Mouse (Mus musculus) regulatory T cell (primary cell): ENCODE results near the gene Aknad1.

ENCODE experiments used
- in situ Hi-C: fragments of 300-600 bp; cut with MboI, MseI; formaldehyde crosslinking; loops from one replicate; pipeline ENCODE4 v1.15.1; 2025; ENCODE audit warnings: high pct_unique_total_duplicates

The Aknad1 gene

DNA sequence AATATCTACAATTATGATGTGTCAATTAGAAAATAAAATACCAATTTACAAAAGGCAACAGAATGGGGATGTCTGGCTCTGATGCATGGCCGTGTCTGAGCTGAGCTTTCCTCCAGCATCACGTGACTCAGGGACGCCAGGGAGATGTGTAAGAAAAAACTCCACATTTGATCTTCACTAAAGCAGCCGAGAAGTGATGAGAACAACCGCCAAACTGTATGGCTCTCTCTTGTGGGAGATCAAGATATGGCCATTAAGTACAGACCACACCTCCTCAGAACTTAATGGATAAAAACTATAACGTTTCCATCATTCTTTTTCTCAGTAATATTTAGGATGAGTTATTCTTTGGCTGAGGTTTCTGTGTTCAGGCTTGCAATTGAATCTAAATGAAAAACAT is 11.6 kb downstream of the Aknad1 start:
- in situ Hi-C loops, result no loop called here

DNA sequence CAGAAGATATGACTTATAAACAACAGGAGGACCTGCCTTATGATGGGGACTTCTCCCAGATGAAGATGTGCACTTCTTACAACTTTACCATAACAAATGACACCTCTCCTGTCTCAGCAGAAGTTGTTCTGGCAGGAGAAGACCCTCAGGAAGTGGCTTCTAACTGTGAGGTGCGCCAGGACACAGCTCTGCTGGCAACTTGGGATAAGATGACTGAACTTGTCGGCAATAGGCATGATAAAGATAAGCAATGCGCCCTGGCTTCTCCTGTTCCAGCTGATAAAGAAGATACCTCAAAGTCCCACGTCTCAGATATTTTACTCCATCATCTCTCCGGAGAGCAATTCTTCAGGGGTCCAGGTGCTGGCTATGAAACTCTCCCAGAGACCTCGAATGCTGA is 12.2 kb downstream of the Aknad1 start:
- in situ Hi-C loops, result no loop called here

DNA sequence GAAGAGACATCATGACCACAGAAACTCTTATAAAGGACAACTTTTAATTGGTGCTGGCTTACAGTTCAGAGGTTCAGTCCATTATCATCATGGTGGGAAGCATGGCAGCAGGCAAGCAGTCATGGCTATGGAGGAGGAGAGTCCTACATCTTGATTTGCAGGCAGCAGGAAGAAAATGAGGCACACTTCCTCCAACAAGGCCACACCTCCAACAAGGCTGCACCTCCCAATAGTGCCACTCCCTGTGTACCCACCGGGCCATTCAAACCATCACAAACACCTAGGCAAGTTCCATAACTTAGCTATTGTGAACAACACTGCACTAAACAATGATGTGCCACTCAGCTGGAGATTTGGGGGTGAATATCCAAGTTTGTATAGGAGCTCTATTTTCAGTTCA is 15.1 kb downstream of the Aknad1 start:
- in situ Hi-C loops, result no loop called here

DNA sequence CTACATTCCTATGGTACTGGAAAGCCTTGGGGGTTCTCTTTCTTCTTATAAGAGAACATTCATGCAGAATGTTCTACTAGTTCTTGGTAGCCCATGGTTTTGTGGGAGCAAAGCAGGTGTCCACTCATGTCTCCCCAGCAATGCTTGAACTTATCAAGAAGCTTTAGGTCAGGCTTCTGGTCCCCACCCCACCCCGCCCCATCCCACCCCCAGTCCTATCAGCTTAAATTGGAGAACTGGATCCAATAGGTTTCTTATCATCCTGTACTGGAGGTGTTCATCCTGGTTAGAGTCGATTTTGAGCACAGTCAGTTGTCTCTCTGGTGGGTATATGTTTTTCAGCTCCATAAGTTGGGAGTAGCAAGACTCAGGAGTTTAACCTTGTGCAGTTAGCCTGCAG is 16.1 kb downstream of the Aknad1 start:
- in situ Hi-C loops, result no loop called here

DNA sequence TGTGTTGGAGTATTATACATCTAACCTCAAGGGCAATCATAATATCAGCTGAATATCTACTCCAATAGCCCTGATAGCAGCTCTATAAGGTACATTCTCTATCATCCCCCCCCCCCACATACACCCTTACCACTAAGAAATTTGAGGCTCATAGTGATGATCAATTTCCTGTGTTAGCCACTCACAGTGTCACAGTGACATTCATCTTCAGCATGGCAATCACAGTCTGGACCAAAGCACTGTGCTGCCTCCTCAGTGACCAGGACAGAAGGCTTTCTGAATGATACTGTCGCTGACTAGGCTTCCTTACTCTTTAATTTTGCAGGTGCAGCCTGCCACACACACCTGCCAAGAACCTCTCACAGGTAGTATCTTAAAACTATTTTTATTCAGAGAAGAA is 16.7 kb downstream of the Aknad1 start:
- in situ Hi-C loops, result no loop called here

DNA sequence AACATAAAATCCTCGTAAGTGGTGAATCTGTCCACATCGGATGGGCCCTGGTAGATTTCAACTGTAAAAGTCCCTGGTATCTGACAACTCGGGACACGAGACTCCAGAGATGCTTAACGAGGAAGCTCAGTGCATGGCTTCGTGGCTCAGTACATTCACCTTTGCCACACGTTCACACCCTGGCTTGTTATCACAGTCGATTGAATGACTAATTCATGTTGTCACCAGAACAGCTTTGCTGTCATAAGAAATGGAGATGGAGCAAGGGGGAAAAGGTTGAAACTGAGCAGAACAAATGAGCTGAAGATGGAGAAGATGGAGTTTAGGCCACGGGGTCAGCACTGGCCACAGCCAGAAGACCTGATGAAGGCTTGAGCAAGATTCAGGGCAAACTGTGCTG is 18.1 kb downstream of the Aknad1 start:
- in situ Hi-C loops, result no loop called here

DNA sequence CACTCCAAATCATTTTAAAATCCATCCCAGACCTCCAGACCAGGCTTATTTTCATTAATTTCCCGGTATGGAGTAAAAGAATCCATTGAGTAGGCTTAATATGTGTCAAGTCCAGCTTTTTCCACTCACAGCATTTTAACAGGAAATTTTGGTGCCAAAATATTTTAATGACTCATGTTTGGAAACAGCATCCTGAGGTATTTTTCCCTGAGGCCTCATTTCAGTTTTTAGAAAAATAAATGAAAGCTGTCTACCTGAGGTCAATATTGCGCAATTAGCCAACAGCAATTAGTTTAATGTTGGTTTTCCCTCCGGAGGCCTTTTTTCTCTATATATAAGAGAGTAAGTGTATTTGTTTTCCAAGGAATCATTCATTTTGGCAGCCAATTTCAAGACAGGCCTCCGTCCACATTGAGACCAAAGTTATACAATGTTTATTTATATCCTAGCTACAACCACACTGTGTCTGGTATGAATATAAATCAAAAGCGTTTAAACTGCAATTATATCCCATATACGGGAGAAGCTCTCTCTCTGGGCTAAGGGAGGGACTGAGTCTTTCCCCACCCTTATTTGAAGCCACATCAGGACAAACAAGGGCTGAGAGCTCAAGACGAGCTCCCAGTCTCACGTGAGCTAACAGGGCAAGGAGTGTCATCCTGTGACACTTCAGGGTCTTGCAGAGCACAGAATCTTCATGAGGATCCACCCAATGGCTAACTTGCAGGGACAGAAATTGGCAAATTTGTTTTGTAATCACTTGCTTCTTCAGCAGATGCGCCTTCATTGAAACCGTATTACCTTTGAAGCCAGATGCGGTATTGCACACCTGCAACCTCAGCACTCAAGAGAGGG is 20.3 kb downstream of the Aknad1 start:
- in situ Hi-C loops, result no loop called here

DNA sequence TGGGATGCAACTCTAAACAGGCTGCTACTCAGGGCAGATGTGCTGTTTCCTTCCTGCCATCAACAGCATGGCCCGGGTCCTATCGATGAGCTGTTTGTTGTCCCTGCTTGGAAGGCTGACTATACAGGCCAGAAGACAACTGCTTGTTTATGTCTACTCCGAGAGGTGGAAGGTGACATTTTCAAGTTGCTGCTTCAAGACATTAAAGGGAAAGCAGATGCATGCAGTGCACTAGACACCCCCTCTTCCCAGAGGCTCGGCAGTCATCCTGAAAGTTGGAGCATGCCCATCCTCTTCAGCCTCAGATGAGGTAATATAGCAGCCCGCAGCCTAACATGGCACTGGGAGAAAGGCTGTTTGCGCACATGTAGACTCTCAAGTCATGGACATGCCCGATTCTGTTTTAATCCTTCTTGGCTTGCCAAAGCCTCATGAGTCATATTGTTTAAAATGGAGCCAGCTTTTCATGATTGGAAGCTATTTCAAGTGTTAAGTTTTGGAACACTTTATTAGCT is 23.2 kb downstream of the Aknad1 start:
- in situ Hi-C loops, result no loop called here

DNA sequence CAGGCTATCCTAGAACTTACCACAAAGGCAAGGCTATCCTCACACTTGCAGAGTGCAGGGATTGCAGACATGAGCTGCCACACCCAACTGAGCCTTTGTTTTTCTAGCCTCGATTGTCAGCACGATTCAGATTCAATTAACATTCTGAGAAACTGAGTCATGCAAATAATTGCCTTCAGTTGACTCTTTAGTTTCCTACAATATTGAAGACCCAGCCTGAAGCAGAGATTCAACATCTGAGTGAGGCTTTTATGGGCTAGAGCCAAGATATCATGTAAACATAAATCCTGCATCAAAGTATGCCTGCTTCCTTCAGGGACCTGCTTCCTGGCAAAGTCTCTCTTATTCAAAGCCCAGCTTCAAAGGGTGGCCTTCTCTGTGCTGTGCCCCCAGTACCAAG is 24.2 kb downstream of the Aknad1 start:
- in situ Hi-C loops, result no loop called here

DNA sequence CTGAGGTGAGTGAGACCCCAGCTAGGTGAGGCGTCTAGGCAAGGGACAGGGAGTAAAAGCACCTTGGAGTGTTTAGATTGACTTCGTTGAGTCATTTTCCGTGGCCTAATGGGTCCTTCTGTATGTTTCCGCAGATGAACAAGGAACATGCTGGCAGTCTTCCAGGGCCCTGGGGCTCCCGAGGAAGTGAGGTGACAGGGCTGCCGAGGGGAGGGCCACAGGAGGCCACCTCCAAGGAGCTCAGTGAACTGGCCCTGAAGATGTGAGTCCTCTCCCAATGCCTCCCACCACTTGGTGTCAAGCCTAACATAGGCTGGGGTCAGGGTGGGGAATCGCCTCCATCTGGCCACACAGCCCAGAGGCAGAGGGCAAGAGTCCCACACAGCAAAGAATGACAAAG is 25.5 kb downstream of the Aknad1 start:
- in situ Hi-C loops, result no loop called here

DNA sequence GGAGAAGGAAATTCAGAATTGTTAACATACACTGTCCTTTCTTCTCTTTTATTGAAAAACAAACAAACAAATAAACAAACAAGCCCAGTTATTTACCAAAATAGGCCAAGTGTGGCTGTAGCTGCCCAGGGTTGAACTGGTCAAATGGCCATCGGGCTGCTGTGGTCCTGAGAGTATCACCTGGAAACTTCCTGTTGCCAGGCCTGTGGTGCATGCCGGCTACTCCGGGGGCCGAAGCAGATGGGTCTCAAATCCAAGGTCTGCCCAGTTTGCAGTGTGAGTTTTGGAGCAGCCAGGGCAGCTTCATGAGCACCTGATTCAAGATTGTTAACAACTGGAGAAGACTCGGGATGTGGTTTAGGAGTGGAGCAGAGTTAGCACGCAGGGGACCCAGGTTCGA is 26.0 kb downstream of the Aknad1 start:
- in situ Hi-C loops, result no loop called here

DNA sequence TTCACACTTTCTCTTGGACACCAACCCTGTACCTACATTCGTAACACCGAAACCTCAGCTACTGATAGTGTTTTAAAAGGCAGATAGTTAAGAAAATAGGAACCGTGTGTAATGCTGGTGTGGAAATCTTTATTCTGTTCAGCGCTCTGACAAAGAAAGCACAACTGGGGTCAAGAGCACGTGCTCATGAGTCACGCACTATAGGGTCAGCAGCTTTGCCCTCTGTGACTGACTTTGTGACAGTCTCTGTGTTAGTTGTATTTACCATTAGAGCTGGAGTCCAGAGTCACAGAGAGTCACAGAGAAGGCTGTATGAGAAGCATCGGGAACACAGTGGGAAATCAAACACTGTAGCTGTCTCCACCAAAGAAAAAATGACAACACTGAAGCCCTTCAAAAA is 27.5 kb downstream of the Aknad1 start:
- in situ Hi-C loops, result no loop called here

DNA sequence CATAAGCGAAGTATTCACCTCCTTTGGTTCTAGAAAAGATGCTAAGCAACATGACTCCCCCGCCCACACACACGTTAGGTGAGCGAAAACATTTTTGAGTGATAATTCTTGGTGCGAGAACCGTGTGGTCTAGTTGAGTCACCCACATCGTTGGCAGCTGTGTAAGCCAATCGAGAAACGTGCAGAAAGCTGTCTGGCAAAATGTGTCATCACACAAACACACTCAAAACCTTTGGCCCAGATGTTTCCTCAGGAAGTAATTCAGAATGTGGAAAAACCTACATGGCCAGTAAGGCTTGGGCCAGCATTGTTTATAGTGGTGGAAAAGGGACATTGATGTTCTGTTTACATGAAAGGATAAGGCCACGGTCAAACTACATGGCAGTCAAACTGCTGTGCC is 28.0 kb downstream of the Aknad1 start:
- in situ Hi-C loops, result no loop called here

DNA sequence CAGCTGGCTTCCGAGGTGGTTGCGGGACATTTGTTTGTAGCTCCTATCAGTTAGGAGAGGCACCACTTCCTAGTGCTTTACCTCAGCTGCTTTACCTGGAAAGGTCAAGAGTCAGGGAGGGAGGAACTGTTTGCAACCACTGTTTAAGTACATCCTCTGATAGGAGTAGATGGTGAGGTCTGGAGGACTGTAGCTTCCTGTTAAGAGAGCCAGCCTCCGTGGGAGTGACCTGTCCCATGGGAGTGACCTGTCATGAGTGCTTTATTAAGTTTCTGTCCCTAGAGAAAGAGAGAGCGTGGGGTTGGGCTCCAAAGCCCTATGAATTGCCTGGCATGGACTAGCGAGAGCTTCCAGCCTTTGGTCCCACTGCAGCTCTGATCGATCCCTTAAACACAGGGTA is 30.1 kb downstream of the Aknad1 start:
- in situ Hi-C loops, result no loop called here

DNA sequence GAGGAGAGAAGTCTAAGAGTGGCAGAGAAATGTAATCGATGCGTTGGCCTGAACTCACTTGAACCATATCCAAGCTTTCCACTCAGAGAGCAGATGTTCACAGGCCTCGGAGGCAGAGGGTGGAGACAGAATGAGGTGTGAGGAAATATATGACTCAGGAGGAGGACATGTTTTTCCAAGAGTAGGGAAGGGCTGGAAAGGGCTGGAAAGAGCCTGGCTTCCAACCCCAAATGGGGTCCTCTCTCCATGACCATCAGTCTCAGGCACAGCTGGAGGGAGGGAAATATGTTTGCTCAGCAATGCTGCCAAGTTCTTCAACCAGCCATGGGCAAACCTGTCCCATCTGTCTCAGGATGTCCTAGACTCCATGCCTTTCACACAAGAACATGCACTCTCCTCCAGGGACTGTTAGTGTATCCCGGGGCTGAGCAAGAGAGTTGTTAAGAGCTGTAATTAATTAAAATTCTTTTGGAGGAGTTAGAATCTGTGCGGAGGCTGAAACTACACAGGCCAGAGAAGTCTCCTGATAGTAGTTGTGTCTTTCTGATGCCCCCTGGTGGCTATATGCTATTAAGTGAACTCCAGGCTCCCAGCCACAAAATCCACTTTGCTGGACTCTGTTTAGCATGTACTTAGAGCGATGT is 31.4 kb downstream of the Aknad1 start:
- in situ Hi-C loops, result no loop called here

DNA sequence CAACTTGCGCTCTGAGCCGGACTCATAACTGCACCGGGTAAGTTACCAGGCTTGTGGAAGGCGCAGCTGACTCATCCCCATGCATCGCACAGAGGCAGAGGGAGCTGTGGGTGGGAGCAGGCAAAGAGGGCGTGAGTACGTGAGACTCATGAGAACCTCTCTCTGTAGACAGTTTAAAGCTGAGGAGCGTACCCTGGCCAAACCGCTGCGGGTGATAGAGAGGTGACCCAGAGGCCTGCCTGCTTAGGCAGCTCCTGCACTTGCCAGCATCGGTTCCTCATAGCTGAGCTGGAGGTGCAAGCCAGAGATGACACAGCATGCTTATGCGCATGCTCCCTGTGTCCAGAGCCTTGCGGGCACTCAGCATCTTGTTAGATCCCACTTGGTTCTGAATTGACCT is 32.8 kb downstream of the Aknad1 start:
- in situ Hi-C loops, result no loop called here

DNA sequence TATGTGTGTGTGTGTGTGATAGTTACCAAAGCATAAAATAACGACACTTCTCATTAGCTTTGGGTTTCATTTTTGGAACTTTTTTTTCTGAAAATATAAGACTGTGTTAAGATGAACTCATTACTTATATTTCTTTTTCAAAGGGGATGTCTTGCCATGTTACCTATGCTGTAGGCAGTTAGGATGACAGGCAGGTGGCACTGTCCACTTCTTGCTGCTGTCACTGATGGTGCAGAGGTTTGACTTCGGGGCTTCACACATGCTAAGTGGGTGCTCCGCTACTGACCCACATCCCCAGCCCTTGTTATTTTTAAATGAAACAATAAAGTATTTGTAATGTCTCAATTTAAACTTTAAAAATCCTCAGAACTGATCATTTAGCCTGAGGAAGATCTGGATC is 33.4 kb downstream of the Aknad1 start:
- in situ Hi-C loops, result no loop called here

DNA sequence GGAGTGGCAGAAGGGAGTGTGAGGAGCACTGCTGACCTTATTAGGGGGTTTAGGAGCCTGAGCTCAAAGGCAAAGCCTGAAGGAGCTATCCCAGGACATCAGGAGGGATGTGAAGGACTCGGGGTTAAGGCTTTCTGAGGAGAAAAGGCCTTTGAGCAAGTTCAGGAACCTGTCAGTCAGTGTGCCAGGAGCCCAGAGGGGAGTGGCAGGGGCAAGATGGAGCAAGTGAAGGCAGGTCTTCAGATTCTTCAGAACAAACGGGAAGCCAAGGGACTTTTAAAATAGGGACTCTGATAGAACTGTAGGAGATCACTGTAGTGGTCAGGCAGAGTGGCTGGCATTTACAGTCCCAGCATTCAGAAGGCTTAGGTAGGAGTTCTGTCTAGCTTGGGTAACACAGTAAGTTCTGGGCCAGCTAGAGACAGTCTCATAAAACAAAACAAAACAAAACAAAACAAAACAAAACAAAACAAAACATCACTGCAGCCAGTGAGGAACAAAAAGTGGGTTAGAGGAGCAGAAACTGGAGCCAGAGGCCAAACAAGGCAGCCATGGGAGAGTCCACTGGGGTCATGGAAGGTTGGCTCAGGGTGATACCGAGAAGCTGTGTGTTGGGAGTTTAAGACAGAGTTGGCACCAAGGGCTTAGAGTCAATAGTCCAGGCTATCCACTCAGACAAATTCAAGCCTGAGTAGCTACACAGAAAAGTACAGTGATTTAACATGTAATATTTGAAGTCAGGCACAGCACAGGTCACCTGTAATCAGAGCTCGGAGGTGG is 39.5 kb downstream of the Aknad1 start:
- in situ Hi-C loops, result loop anchor here (5.0 kb wide), 1 partner anchor 82 kb away; no protein-coding TSS in a partner anchor

DNA sequence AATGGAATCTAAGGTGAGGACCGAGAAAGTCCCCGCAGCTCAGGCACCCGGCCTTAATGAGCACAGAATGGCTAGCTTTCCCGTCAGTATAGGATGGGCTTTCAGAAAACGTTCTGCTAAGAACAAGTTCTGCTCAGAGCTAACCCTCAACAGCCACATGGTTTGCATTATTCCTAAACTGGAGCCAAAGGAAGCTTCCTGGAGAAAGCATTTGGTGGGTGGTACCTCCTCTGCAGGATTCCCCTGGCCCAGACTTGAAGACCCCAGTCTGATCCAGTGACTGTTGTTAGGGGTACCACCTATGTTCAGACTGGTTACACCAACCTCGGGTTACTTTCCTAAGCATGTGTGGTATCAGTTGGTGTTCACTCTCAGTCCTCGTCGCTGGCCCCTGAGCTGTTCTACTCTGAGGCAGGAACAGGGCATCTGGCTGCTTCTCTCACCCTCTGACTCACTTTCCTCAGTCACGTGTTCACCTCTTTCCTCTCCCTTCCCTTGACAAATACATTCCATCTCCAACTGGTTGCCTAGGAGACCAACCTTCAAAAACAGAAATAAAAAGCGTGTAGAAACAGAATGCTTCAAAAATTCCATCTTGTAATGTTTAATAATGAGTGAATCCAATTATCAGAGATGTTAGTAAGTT is 41.9 kb downstream of the Aknad1 start:
- in situ Hi-C loops, result no loop called here

DNA sequence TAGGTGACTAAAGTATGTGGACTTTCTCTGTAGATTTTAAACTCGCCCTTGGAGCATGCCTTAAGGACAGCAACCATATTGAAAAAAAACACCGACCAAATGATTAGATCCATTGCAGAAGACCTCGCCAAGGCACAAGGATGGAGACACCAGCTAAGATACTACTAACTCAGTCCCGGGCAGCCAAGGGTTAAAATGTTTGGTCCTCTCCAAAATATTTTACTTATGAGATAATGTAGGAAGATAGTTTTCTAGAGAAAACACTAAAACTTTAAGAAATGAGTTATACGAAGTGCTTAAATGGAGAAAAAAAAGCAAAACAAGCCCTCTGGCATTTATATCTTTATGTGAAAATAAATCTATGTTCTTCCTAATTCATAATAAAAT is 42.4 kb downstream of the Aknad1 start:
- in situ Hi-C loops, result no loop called here

DNA sequence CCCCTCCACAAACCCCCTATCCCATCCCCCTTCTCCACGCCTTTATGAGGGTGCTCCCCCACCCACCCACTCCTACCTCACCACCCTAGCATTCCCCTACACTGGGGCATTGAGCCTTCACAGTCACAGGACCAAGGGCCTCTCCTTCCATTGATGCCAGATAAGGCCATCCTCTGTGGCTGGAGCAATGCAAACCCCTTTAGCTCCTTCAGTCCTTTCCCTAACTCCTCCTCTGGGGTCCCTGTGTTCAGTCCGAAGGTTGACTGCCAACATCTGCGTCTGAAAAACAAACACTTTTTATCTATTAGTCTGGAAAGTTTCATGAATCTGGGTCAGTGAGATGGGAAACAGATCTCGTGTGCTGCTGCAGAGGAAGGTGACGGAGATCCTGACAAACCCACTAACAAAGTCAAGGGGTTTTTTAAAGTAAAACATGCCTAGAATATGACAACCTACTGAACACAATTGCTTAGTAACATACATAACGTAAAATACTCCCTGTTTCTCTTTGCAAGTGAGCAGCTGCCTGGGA is 43.0 kb downstream of the Aknad1 start:
- in situ Hi-C loops, result no loop called here

DNA sequence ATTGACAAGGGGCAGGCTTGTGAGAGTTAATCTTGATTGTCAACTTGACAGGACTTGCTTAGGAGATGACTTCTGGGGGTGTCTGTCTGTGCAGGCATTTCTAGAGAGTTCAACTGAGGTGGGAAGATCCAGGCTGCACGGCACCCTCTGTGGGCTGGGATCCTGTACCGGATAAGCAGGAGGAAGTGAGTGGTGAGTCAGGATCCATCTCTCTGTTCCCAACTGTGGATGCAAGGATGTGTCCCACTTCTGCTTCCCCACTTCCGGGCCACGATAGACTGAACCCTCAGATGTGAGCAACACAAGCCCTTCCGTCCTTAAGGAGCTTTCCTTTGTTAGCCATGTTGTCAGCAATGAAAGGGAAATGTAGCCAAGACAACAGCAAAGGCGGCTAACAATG is 47.1 kb downstream of the Aknad1 start:
- in situ Hi-C loops, result no loop called here
